Mouse (Mus musculus): ENCODE measurements around the gene Sgms1.

- TF ChIP-seq CTCF (IDR thresholded peaks at IDR 0.05; ENCODE audit: borderline replicate concordance, insufficient read depth, low read length): no peak
- TF ChIP-seq POLR2A (IDR thresholded peaks at IDR 0.05; ENCODE audit: low read depth, low read length): no peak
Measured at GRCm38 (mm10) chr19:32295581-32295980, 93.9 kb downstream of the Sgms1 start.

Measured in embryonic fibroblast, embryonic 13.5 days (primary cell).